Mouse (Mus musculus) heart, adult 8-10 months (tissue): ENCODE results near the gene Smurf1. TPM values are rescaled to one million over a fixed set of nuclear protein-coding genes. Genes with fewer than 3 reads are reported as not detected.

Experiments
- DNase-seq: peaks from one replicate; pipeline ENCODE4 v3.0.0; 2022; ENCODE audit warnings: low spot score
- total RNA-seq, 4 experiments: library from RNA; stranded (reverse); gene quantifications; 2 replicates each; pipeline ENCODE4 v1.2.4; 2022

Smurf1 gene
- total RNA-seq: 10 to 100 TPM; 29.5 to 34.9 (median 30.3) TPM

DNA sequence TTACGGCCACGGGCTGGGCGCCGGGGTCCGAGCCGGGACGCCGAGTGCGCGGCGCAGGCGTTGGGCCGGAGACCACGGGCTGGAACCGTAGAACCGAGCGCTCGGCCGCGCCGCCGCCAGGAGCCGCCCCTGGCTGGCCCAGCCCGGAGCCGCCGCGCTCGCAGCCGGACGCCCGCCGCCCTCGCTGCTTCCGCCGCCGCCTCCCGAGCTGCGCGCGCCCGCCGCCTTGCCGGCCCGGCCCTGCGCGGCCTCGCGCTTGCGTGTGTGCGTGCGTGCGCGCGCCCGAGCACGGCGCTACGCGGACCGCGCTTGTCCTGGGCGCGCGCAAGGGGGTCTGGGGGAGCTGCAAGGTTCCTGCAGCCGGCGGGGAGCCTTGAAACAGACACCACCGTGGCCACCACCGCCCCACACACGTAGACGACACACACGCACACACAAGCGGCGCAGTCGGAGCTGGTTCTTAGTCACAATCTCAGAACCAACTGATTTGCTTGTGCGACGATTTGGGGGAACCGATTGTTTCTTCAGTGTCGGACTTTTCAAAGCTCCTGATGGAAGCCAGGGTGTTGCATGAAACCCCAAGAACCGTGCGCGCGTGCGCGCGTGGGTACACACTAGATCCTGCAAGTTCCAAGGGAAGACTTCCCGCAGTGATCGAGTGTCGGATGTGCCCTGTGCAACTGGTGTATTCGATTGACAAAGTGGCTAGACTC, at the start of gene Smurf1:
TSS of gene Smurf1 (minus strand) at position 209 of the 713 bp plus-strand sequence.
- peak; percentile 57 for DNase-seq

DNA sequence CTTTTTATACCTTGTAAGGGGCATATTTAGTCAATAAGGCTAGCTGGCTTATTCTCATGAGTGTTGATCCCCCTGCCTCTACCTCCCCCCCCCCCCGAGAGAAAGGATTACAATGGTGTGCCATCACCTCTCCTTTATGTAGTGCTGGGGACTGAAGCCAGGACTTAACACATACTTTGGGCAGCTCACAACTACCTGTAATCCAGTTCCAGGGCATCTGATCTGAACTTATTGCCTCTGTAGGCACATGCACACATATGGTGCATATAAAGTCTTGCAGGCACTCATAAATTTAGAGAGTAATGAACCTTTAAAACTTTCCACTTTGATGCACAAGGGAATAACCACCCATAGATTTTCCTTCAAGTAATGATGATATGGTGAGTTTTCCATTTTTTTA, 48.6 kb upstream of the Smurf1 start:
- DNase-seq: no peak

DNA sequence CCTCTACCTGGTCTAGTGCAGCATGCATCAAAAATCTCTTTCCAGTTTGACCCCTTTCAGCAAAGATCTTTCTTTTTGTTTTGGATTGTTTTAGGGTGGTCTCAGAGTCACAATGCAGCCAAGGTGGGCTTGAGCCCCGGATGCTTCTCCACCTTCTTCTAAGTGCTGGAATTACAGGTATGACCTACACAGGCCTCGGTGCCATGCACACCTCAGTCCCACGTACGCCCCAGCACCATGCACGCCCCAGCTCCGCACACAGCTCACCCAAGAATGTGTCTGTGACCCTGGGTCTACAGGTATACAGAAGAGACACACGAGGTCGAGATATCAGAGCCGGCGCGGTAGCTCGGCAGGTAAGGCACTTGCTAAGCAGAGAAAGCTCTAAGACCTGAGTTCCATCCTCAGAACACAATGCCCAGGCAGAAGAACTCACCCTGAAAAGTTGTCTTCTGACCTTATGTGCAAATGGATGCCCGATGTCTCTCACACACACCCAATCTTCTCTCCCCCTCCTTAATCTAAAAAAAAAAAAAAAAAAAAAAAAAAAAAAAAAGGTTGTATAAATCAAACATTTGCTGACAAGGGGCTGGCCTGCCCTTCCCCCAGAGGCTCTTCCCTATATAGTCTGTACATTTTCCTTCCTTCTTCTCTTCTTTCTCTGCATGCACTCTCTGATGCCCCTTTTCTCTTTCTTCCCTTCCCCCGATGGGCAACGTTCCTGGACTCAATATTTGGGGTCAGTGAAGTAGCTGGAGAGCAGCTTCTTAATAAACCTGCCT, 43.4 kb upstream of the Smurf1 start:
- no peak for DNase-seq

- no peak for DNase-seq
Measured at GRCm38 (mm10) chr5:145005596-145005995, 39.9 kb upstream of the Smurf1 start.

GRCm38 (mm10) chr5:145004495-145004894, 38.8 kb upstream of the Smurf1 start:
- no peak for DNase-seq

- no peak for DNase-seq
Measured at GRCm38 (mm10) chr5:145003362-145003761, 37.7 kb upstream of the Smurf1 start.

DNA sequence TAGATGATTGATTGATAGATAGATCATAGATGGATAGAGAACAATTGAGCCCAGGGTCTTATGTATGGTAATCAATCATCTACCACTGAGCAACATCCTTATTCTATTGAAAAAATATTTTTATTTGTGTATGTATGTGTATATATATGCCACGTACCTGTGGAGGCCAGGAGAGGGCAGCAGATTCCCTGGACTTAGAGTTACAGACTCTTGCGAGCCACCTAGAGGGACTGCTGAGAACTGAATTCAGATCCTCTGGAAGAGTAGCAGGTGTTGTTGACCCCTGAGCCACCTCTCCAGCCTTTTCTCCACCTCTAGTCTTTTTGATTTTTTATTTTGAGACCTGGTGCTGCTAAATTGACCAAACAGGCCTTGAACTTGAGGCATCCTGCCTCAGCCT, 32.8 kb upstream of the Smurf1 start:
- DNase-seq: no peak

DNA sequence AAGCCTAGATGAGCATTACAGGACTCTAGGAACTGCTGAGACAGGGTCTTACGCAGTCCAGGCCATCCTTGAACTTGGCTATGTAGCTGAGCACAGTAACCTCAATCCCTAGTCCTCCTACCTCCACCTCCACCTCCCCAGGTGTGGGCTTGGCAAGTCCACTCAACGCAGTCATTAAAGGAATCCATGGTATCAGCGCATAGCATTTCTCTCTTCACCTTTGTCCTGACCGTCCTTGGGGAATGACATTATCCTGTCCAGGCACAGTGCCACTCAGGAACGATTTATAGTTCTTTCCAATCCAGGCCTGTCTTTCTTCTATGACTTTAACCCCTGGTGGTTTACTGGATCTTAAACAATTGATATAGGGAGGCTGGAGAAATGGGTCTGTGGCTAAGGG, 24.8 kb upstream of the Smurf1 start:
- no peak for DNase-seq

DNA sequence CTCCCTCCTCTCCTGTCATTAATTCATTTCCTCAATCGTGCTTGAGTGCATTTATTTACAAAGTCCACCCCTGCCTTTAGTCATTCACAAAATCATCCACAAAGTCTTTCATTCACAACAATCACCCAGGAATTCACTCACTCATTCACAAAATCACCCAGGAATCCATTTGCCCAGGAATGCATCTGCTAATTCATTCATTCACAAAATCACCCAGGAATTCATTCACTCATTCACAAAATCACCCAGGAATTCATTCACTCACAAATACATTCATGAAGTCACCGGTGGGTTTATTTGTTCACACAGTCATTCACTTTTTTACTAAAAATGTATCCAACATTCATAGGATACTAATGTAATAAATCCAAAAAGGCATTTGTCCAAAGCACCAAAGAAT, 24.4 kb upstream of the Smurf1 start:
- DNase-seq: no peak

DNA sequence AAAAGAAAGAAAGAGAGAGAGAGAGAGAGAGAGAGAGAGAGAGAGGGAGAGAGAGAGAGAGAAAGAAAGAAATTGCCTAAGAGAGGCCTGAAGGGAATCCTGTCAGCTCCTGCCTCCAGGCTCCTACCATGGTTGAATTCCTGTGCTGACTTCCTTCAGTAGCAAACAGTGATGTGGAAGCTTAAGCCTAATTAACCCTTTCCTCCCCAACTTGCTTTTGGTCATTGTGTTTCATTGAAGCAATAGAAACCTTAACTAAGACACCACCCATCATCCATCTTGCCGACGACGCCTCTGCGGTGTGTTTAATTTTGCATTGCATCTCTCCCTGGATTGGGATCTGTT, 23.4 kb upstream of the Smurf1 start:
- no peak for DNase-seq

DNA sequence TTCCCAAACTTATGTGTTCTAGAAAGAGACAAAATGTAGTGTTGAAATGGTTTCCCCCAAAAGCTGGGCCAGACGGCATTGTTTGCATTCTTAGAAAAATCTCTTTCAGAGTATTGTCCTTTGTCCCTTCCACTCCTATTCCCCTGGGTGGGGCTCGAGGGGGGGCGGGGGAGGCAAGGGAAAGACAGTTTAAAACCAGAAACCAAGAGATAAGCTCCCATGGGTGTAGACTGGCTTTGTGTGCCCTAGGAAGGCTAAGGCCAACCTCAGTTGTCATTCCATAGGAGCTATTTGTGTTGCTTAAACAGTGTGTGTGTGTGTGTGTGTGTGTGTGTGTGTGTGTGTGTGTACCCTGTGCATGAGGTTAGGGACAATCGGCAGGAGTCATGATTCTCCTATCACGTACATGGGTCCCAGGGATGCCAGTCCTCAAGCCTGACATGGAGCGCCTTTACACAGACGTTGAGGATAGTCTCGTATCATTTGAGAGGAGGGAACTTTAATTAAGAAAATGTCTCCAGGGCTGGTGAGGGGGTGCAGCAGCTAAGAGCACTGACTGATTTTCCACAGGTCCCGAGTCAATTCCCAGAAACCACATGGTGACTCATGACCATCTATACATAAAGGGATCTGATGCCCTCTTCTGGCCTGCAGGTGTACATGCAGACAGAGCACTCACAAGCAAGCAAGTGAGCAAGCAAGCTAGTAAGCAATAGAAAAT, 22.9 kb upstream of the Smurf1 start:
- peak; percentile 52 for DNase-seq

DNA sequence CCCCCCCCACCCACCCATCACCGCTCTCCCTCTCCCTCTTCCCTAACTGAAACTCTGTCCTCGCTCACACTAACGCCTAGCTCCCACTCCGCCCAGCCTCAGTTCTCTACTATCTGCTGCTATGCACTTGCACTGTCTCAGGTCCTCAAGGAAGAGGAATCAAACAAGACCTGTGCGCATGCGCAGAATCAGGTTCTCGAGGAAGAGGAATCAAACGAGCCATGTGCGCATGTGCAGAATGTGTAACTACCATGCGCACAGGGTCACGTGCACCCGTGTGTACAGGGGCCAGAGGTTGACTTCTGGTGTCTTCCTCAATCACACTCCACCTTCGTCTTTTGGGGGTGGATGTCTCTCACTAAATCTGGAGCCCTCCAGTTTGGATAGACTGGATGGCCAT, 21.9 kb upstream of the Smurf1 start:
- no peak for DNase-seq

GRCm38 (mm10) chr5:144984839-144985238, 19.2 kb upstream of the Smurf1 start:
- no peak for DNase-seq

GRCm38 (mm10) chr5:144983227-144983626, 17.6 kb upstream of the Smurf1 start:
- no peak for DNase-seq

- no peak for DNase-seq
Measured at GRCm38 (mm10) chr5:144979110-144979509, 13.5 kb upstream of the Smurf1 start.

DNA sequence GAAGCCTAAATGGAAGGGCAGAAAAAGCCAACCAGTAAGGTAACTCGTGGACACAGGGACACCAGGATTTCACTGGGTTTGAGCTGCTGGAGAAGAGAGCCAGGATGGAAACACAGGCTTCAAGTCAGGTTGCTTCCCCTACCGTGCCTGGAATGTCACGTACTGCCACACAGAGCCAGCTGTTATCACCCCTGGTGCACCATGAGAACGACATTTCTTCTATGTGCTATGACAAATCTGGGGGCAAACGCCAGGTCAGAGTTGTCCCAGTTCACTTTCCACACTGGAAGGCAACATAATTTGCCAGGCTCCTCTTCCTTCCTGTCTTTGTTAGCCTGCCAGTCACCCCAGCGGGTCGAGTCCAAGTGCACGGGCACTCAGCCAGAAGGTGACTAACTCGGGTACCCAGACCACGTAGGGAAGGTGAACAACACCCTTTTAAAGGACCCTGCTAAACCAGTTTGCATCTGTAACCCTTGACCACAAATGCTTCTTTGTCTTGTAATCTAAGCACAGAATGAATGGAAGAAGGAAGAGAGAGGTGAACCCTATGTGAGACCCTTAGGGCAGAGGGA, 13.0 kb upstream of the Smurf1 start:
- DNase-seq: peak; percentile 34

GRCm38 (mm10) chr5:144971266-144971665, 5.6 kb upstream of the Smurf1 start:
- DNase-seq: no peak

DNA sequence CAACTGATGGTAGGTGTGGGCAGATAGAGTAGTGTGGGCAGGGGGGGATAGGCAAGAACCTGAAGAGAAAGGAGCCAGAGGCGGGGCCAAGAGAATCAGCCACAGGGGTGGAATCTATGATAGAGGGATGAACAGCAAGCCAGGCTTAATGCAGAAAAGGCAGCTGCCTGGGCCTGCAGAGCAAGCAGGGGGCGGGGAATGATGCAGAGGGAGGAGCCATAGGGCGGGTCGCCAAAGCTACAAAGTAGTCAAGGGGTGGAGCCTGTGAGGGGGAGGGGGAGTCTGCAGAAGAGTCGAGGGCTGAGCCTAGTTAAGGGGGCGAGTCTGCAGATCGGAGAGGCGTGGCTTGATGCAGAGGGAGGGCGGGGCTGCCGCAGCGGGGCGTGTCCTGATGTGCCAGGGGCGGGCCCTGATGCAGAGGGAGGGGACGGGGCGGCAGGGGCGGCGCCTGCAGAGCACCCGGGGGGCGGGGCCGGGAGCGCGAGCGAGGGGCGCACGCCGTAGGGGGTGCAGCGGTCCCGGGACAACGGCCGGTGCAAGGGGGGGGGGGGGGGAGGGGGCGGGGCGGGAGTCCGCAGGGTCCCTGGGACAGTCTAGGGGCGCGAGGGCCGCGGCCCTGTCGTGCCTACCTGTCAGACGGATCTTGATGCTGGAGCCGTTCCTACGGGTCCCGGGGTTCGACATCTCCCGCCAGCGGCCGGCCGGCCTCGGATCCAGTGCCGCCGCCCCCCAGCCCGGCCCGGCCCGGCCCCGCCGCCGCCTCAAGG, 592 bp downstream of the Smurf1 start:
- peak; percentile 79 for DNase-seq

GRCm38 (mm10) chr5:144964465-144964864, 1.2 kb downstream of the Smurf1 start:
- DNase-seq: no peak

- DNase-seq: peak; percentile 62
Measured at GRCm38 (mm10) chr5:144963817-144964261, 1.8 kb downstream of the Smurf1 start.

GRCm38 (mm10) chr5:144963401-144963800, 2.2 kb downstream of the Smurf1 start:
- DNase-seq: no peak
